Mouse (Mus musculus): ENCODE data around the gene Gmds. TPM values are rescaled to one million over a fixed set of nuclear protein-coding genes. Genes with fewer than 3 reads are reported as not detected.

Gene Gmds
- polyA plus RNA-seq, 1 experiment, result 8.8 TPM

DNA sequence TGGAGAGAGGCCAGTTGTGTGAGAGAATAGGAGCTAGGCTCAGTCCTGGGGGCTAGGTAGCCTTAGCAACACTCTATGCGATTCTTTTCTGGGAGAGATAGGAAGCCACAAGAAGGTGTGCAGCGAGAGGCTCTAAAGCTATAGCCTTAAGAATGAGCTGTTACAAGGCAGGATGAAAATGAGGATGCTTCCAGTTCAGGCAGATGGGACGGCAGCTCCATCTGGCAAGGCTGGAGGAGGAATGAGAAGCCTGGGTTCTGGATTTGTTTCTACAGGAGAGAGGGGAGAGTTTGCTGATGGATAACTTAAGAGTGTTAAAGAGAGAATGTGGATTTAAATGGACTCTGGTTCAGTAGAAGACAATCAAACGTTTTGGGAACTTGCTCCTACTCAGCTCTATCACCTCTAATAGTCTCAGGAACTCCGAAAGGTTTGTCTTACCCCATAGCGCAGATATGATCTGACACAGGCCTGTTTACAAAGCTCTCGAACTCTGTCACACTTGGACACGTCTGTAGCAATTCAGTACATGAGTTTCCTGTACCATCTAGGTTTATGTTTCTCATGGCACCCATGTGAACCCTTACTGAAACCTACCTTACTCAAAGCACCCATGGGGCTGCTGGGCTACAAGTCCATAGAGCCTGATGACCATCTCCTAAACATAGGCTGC lies 459.6 kb downstream of the Gmds start:
- Histone ChIP-seq H3K27ac (ENCODE audit: insufficient read depth, low read depth, low read length) (no peak overlapping the region), H3K4me1 (ENCODE audit: control insufficient read depth, insufficient read depth, low read length) (no peaks in the 10 kb centered on the region), H3K4me3 (ENCODE audit: insufficient read depth, low read length) (no peak overlapping the region)
- TF ChIP-seq POLR2A (IDR thresholded peaks at IDR 0.05; ENCODE audit: borderline replicate concordance, low read depth, low read length) (no peak), CTCF (IDR thresholded peaks at IDR 0.05; ENCODE audit: low read depth, low read length) (no peak)

DNA sequence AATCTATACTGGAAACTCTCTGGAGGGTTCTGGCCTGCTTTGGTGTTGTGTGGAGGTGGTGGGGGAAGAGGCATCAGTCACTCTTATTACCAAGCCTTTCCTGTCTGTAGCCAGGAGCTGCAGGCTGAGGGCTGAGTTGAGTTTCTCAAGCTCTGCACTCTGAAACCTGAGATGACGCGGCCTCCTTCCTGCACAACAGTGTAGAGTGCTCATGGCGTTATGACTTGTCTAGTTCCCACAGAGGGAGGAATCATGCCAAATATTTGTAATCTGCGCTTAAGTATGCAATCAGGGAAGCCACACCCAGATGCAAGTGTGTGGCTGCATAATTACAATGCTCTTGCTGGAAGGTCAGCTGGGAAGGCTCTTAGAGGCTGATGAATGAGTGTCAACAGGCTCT lies 461.5 kb downstream of the Gmds start:
- no peak overlapping the region for H3K27ac ChIP-seq (ENCODE audit: insufficient read depth, low read depth, low read length)
- no peak overlapping the region for H3K4me3 ChIP-seq (ENCODE audit: insufficient read depth, low read length)
- H3K4me1 ChIP-seq (ENCODE audit: control insufficient read depth, insufficient read depth, low read length), result no peaks in the 10 kb centered on the region
- TF ChIP-seq CTCF (IDR thresholded peaks at IDR 0.05; ENCODE audit: low read depth, low read length) (no peak), POLR2A (IDR thresholded peaks at IDR 0.05; ENCODE audit: borderline replicate concordance, low read depth, low read length) (no peak)

DNA sequence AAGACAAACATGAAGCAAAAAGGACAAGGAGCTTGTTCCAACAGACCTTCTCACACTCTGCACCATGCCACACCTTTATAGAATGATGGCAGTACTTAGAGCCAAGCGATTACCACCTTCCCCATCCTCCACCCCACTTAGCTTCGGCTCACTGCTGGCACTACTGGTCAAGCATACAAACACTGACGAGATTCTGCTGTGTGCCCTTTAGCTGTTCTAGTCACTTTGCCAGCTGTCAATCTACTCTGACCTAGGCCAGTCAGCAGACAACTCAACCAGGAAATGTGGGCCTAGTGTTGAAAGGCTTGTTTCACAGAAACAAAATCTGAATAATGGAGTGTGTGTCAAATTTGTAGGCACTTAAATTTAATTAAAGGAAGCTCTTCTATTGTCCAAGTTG lies 464.1 kb downstream of the Gmds start:
- no peak overlapping the region for H3K4me3 ChIP-seq (ENCODE audit: insufficient read depth, low read length)
- no peak overlapping the region for H3K27ac ChIP-seq (ENCODE audit: insufficient read depth, low read depth, low read length)
- no peak for TF ChIP-seq POLR2A (IDR thresholded peaks at IDR 0.05; ENCODE audit: borderline replicate concordance, low read depth, low read length)
- TF ChIP-seq CTCF (IDR thresholded peaks at IDR 0.05; ENCODE audit: low read depth, low read length), result no peak
- H3K4me1 ChIP-seq (ENCODE audit: control insufficient read depth, insufficient read depth, low read length), result no peaks in the 10 kb centered on the region

DNA sequence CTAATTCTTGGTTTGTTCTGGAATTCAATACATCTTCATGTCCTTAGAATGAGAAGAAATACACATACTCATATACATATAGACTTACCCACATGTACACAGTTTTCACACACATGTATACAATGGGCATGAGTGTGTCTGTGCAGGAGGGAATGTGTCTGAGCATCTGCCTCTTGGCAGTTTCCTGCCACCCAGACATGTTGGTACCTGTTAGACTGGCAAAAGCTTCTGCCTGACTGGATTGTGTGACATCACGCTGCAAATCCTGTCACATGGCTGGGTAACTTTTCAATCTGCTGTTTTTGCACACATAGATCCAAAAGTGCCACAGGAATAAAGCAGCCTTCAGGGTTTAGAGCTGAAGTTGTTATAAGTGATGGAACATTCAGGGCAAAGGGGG lies 465.3 kb downstream of the Gmds start:
- no peaks in the 10 kb centered on the region for H3K4me1 ChIP-seq (ENCODE audit: control insufficient read depth, insufficient read depth, low read length)
- no peak overlapping the region for H3K4me3 ChIP-seq (ENCODE audit: insufficient read depth, low read length)
- H3K27ac ChIP-seq (ENCODE audit: insufficient read depth, low read depth, low read length), result no peak overlapping the region
- TF ChIP-seq CTCF (IDR thresholded peaks at IDR 0.05; ENCODE audit: low read depth, low read length), result no peak
- TF ChIP-seq POLR2A (IDR thresholded peaks at IDR 0.05; ENCODE audit: borderline replicate concordance, low read depth, low read length), result no peak

DNA sequence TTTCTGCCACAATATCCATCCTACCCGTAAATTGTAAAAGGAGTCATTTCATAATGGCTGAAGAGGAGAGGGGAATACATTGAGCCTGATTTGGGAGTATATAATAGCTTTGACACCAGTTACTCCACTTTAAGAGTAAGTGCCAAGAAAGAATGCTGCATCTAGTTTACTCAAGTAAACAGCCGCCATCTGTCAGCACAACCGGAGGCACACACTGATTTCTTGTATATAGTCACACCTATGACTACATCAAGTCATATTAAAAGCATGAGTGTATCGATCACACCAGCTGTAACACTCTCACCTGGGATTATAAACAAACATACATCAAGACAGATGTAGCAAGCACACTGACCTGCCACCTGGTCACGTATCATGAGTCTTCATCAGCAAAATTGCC lies 473.8 kb downstream of the Gmds start:
- no peaks in the 10 kb centered on the region for H3K4me1 ChIP-seq (ENCODE audit: control insufficient read depth, insufficient read depth, low read length)
- no peak overlapping the region for H3K27ac ChIP-seq (ENCODE audit: insufficient read depth, low read depth, low read length)
- TF ChIP-seq CTCF (IDR thresholded peaks at IDR 0.05; ENCODE audit: low read depth, low read length), result no peak
- TF ChIP-seq POLR2A (IDR thresholded peaks at IDR 0.05; ENCODE audit: borderline replicate concordance, low read depth, low read length), result no peak
- H3K4me3 ChIP-seq (ENCODE audit: insufficient read depth, low read length), result no peak overlapping the region

DNA sequence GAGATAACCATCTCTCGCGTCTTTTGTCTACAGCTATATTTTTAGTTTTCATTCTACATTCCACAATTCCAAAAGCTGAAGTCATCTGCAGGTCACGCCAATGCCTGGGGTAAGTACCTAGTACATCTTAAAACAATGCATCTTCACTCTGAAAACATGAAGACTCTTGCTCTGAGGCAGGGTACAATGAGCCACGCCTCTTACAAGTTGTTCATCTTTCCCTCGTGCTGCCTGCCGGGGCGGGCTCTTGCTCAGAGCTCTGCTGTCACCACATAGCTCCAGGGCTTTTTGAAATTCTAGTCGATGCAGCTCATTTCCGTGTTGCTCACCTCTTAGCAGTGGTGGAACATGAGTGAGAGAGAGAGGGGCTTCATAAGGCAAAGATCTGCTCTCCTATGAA lies 475.1 kb downstream of the Gmds start:
- H3K4me1 ChIP-seq (ENCODE audit: control insufficient read depth, insufficient read depth, low read length), result no peaks in the 10 kb centered on the region
- no peak overlapping the region for H3K4me3 ChIP-seq (ENCODE audit: insufficient read depth, low read length)
- TF ChIP-seq POLR2A (IDR thresholded peaks at IDR 0.05; ENCODE audit: borderline replicate concordance, low read depth, low read length), result no peak
- no peak for TF ChIP-seq CTCF (IDR thresholded peaks at IDR 0.05; ENCODE audit: low read depth, low read length)
- H3K27ac ChIP-seq (ENCODE audit: insufficient read depth, low read depth, low read length), result no peak overlapping the region

DNA sequence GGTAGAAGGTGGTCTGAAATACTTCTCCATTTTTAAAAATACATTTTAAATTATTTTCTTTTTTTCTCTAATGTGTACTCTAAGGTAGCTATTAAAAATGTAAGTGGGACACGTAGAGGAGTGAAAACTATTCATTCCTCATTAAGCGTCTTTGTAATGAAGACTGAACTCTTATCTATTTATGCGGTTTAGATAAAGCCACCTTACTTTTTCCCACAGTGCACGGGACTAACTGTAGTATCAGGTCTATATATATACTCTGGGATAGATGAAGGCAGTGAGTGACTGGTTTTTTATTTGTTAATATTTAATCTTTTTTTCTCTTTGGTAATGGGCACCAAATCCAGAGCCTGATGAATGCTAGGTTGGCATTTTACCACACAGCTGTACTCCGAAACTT lies 478.3 kb downstream of the Gmds start:
- TF ChIP-seq POLR2A (IDR thresholded peaks at IDR 0.05; ENCODE audit: borderline replicate concordance, low read depth, low read length) (no peak), CTCF (IDR thresholded peaks at IDR 0.05; ENCODE audit: low read depth, low read length) (no peak)
- no peaks in the 10 kb centered on the region for H3K4me1 ChIP-seq (ENCODE audit: control insufficient read depth, insufficient read depth, low read length)
- no peak overlapping the region for H3K4me3 ChIP-seq (ENCODE audit: insufficient read depth, low read length)
- H3K27ac ChIP-seq (ENCODE audit: insufficient read depth, low read depth, low read length), result no peak overlapping the region

DNA sequence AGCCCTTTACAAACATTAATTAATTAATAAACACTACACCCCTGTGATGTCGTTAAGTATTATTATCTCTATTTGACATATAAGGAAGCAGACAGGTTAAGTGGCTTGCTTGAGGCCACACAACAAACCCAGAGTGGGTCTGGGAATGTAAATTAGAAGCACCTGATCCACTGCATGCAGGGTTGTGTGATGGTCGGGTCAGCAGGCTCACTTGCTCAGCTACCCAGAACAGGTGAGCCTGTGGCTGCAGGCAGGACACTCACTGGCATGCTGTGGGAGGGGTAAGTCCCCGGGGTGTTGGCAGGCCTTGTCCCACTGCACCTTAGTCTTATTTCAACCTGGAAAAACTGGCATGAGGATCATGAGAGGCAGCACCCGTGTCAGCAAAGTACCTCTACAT lies 484.5 kb downstream of the Gmds start:
- no peak for TF ChIP-seq CTCF (IDR thresholded peaks at IDR 0.05; ENCODE audit: low read depth, low read length)
- TF ChIP-seq POLR2A (IDR thresholded peaks at IDR 0.05; ENCODE audit: borderline replicate concordance, low read depth, low read length), result no peak
- Histone ChIP-seq H3K4me3 (ENCODE audit: insufficient read depth, low read length) (no peak overlapping the region), H3K4me1 (ENCODE audit: control insufficient read depth, insufficient read depth, low read length) (no peaks in the 10 kb centered on the region), H3K27ac (ENCODE audit: insufficient read depth, low read depth, low read length) (no peak overlapping the region)

DNA sequence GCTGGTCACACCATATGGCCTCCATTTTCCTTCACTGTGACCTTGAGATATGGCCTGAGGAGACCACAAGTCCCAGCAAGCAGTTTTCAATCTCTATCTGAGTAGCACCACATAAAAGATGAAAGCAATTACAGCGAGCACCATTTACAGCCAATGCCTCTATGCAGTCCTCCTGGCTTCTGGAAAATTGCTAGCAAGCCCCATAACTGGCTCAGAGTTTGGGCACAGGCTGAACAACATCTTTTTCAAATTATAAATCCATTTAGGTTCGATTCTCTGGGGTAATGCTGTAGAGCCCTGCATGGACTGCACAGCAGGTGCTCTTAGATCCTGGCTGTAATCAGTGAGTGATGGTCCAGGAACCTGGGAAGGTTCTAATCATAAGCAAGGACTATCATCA lies 485.0 kb downstream of the Gmds start:
- no peaks in the 10 kb centered on the region for H3K4me1 ChIP-seq (ENCODE audit: control insufficient read depth, insufficient read depth, low read length)
- no peak overlapping the region for H3K4me3 ChIP-seq (ENCODE audit: insufficient read depth, low read length)
- no peak overlapping the region for H3K27ac ChIP-seq (ENCODE audit: insufficient read depth, low read depth, low read length)
- TF ChIP-seq POLR2A (IDR thresholded peaks at IDR 0.05; ENCODE audit: borderline replicate concordance, low read depth, low read length) (no peak), CTCF (IDR thresholded peaks at IDR 0.05; ENCODE audit: low read depth, low read length) (no peak)

DNA sequence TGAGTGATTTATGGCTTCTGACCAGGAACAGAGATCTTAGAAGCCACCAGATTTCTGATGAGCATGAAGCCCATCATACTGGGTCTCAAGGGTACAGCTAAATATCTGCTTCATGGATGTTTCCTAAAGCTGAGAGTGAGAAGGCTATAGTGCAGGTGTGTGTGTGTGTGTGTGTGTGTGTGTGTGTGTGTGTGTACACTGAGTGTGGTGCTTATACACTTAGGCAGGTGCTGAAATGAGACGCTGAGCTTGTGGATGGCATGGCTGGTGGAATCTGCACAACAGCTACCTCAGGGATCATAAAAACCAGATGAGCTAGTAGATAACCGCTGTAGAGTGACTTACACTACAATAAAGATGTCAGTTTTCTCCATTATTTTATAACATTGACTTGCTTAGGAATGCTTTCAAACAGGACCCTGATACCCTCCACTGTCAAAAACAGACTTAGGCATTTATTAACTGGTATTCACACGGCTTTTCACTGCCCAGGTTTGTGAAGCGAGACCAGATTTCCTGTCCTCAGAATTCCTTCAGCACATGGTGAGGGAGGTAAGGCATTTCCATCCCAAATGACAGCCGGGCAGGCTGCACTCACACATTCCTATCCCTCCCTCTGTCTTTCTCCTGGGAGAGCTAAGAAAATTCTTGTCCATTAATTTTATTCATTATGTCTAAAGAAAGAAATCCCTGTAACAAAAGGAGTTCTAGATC lies 489.1 kb downstream of the Gmds start:
- no peaks in the 10 kb centered on the region for H3K4me1 ChIP-seq (ENCODE audit: control insufficient read depth, insufficient read depth, low read length)
- H3K27ac ChIP-seq (ENCODE audit: insufficient read depth, low read depth, low read length), result no peak overlapping the region
- H3K4me3 ChIP-seq (ENCODE audit: insufficient read depth, low read length), result no peak overlapping the region
- TF ChIP-seq POLR2A (IDR thresholded peaks at IDR 0.05; ENCODE audit: borderline replicate concordance, low read depth, low read length), result no peak

Measured in bone marrow macrophage, adult 2 months (primary cell).